Mouse (Mus musculus) left cerebral cortex, postnatal 36 days (tissue): ENCODE measurements around the gene Cmc1. TPM values are rescaled to one million over a fixed set of nuclear protein-coding genes. Genes with fewer than 3 reads are reported as not detected.
"Not testable (repeated sequence)": the region's sequence is repeated elsewhere in the genome, so short reads cannot be mapped to it uniquely, and the experiment has no call there.

Experiments used
- DNase-seq, 2 experiments: peaks; one replicate each; pipeline ENCODE4 v3.0.0; 2021 to 2022; ENCODE audit warnings: low spot score in 2 of 2, mixed read lengths in 1 of 2
- intact Hi-C: fragments of 180-260 bp; cut with DNase I; formaldehyde crosslinking; loops from one replicate; pipeline ENCODE4 v1.15.1; 2025
- total RNA-seq, 2 experiments: library from RNA; stranded (reverse); gene quantifications; 2 replicates each; pipeline ENCODE4 v1.2.3; 2021

The Cmc1 gene
- total RNA-seq, 2 experiments from 2014 or later: 9.5 to 12.3 TPM

DNA sequence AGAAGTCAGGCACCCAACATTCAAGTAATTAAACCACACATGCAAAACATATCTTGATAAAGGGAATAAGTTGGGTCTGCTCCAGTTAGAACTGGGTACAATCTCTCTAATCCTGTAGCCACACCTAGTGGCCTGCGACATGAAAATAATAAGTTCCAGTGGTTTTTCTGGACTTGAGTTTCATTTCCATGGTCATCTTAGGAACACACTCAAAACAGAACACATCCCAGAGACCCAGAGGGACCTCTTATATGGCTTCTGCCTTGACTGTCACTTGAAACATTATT, 1.2 kb upstream of the Cmc1 start:
- intact Hi-C loops: no loop called here
- DNase-seq: no peak

DNA sequence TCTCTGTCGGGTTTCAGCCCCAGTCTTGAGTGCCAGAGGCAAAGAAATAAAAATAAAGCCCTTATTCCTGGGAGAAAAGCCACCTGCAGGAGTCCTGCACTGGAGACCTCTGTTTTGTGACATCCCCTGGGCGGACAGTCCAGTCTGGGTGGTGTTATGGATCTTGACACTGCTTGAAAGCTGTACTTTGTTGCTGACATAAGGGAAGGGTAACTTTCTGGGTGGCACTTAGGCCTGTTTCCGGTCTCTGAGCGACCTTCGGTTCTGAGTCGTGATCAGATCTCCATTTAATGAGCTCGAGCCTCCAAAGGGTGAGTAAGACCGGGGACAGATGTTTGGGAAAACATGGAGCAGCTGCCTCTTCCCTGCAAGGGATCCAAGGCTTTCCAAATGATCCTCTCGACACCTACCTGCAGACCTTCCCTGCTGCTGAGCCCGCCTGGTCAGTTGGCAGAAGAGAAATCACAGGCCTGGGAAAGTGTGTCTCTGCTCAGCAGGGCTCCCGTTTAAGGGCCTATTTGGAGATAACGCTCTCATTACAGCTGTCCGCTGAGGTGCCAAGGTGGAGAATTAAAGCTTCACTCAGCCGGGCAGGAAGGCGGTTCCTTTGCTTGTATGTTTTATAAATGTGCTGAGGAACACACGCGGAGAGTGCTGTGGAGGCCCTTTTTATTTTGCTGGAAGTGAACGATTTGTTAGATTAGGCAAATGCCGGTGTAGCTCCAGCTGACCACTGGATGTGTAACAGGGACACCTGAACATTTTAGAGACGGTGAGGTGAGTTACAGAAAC, 648 bp upstream of the Cmc1 start:
- intact Hi-C loops: no loop called here
- no peak for DNase-seq

- intact Hi-C loops, DNase-seq: not testable (repeated sequence)
Measured at GRCm38 (mm10) chr9:118140356-118140755, 9.6 kb downstream of the Cmc1 start.

GRCm38 (mm10) chr9:118110360-118110710, 39.6 kb downstream of the Cmc1 start:
- no peak for DNase-seq
- intact Hi-C loops: no loop called here

DNA sequence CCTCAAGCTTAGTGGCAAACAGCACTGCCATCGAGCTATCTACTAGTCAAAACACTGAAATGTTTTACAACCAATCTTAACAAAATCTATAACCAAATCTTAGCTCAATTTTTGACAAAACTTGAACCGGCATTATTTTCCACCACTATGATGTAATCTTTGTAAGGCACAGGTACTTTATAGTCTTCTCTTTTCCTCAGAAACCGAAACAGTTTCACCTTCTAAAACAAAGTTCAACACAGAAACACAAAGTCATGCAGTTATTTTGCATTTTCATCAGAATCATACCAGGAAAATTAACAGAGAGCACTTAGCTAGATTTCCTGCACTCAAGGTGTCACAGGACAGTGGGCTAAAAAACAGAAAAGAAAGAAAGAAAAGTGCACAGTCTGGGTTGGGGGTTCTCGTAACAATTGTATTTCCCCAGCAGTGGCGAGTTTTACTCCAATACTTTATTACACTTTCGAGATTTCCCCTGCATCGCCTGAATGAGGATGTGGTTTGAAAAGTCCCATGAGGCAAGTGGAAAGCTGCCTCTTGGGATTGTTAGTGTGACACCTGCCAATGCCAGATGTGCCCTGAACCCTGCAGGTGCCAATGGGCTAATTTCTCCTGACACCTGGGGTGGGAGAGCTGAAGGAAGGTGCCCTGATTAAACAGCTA, 40.1 kb downstream of the Cmc1 start:
- no peak for DNase-seq
- intact Hi-C loops: no loop called here

- no peak for DNase-seq
- intact Hi-C loops: no loop called here
Measured at GRCm38 (mm10) chr9:118108527-118109011, 41.4 kb downstream of the Cmc1 start.

DNA sequence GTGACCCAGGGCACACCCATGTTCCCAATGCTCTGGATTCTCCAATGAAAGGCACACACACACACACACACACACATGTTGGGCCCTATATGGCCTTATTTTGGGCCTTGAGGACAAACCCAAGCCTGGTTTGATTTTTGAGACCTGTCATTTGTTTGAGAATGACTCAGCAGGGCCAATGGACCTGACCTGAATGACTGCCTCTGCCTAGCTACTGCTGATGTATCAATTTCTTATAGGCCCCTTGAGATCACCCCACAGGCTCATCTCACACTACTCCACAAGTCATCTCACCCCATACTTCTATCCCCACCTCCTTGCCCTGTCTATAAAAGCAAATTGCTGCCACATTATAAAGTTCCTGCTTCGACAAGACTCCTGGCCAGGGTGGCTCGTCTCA, 48.2 kb downstream of the Cmc1 start:
- intact Hi-C loops: no loop called here
- no peak for DNase-seq

GRCm38 (mm10) chr9:118100484-118100883, 49.5 kb downstream of the Cmc1 start:
- DNase-seq: no peak
- intact Hi-C loops: no loop called here

- intact Hi-C loops: loop anchor here (1.0 kb wide), 1 partner anchor 390 kb away; no protein-coding TSS in a partner anchor
- DNase-seq: no peak
Measured at GRCm38 (mm10) chr9:118099395-118099794, 50.6 kb downstream of the Cmc1 start.

DNA sequence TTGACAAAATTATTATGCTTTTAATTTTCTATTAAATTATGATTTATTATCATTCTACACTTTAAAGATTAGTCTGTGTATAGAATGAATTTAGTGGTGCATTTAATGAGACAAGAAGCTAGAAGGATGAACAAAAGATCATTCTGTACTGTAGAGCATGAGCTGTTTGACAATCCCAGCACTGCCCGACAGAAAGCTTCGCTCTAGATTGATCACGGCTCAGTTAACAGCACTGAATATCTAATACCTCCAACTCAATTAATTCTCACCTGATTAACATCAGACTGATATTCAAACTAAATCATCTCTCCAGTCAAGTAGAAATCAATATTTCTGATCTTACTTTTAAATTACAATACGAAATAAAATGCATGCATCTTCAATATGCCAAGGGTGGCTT, 66.1 kb downstream of the Cmc1 start:
- intact Hi-C loops: no loop called here
- no peak for DNase-seq

GRCm38 (mm10) chr9:118082575-118083431, 67.2 kb downstream of the Cmc1 start:
- intact Hi-C loops: no loop called here
- DNase-seq: no peak

GRCm38 (mm10) chr9:118073358-118073757, 76.6 kb downstream of the Cmc1 start:
- DNase-seq: no peak
- intact Hi-C loops: no loop called here

GRCm38 (mm10) chr9:118072101-118072500, 77.9 kb downstream of the Cmc1 start:
- intact Hi-C loops: no loop called here
- no peak for DNase-seq

DNA sequence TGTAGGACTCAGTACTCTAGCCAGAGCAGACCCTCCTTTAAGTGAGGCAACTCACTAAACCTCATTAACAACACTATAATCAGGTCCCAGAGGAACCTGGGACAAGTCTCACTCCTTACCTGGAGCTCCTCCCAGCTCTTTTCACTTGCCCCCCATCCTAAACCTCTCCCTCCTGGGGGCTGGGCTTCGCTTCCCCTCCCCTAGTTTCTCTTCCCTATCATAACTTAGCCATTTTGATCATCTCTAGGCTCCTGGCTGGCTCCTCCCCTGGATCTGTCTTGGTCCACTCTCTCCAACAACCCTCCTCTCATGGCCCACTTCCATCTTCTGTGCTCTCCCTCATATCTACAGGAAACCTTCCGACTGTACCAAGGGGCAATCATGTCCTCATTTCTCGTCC, 78.6 kb downstream of the Cmc1 start:
- intact Hi-C loops: no loop called here

DNA sequence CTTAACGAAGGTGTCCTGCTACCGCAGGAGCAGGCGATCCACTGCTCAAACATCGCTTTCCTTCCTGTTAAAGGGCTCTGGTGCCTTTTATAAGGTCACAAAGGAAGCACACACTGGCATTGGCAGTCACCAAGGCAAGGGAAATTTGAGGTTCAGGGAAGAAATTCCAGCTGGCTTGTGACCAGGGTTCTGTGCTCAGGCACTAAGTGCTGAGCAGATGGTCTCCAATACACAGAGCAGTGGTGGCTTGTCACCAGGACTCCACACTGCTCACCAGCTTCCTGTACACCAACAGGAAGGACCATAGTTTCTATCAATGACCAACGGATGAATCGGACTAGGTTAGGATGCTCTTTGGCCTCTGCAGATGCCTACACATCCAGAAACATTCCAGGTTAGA, 79.5 kb downstream of the Cmc1 start:
- DNase-seq: no peak
- intact Hi-C loops: no loop called here

More for the DNA sequence above, 78.6 kb downstream of the Cmc1 start:
- no peak for DNase-seq

DNA sequence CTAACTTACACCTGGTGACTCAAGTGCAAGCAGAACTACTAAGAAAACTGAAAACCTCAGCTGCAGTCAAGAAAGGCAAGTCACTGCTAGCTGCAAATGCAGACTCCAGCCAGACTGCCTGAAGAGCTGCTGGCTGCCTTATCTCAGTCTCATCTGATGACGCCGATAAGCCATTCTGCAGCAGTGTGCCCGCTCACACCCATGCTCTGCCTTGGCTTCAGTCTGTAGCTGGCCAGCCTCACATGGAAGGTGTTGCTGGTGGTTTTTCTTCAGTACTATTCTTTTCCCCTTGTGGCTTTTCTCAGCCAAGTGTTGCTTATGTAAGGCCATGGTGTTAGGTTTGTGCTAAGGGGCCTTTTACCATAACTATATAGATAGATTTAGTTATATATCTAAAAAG, 90.9 kb downstream of the Cmc1 start:
- intact Hi-C loops: no loop called here
- DNase-seq: no peak

- DNase-seq: no peak
- intact Hi-C loops: loop anchor here (2.0 kb wide), 1 partner anchor 436 kb away; no protein-coding TSS in a partner anchor
Measured at GRCm38 (mm10) chr9:118053286-118053685, 96.7 kb downstream of the Cmc1 start.

DNA sequence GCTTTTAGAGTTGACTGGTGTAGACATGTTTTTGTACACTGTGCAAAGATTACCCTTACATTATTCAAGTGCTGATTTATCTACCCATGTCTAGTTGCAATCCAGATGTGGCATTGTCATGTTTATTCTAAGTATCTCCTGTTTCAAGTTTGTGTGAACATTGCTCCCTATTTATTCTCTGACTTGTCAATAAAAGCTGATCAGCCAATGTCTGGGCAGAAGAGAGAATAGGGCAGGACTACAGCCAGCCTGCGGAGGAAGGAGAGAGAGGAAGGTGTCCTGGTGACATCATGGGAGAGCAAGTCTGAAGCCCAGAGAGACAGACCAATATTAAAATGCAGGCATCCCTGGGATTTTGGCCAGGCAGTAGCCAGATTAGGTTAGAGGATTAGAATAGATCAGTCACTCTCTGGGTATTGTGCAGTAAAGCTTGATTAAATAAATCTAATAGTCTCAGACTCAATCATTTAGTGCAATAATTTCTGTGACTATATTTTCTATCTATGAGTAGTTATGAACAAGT, 104.9 kb downstream of the Cmc1 start:
- intact Hi-C loops: no loop called here
- DNase-seq: no peak

GRCm38 (mm10) chr9:118043581-118043980, 106.4 kb downstream of the Cmc1 start:
- no peak for DNase-seq
- intact Hi-C loops: loop anchor here (5.0 kb wide), 1 partner anchor 449 kb away; no protein-coding TSS in a partner anchor

- intact Hi-C loops: loop anchor here (5.0 kb wide), 1 partner anchor 450 kb away; no protein-coding TSS in a partner anchor
Measured at GRCm38 (mm10) chr9:118042738-118043137, 107.2 kb downstream of the Cmc1 start.

More at GRCm38 (mm10) chr9:118042738-118043137, 107.2 kb downstream of the Cmc1 start:
- no peak for DNase-seq
